Mouse (Mus musculus): ENCODE results near the gene Fbxl15.

Gene Fbxl15

DNA sequence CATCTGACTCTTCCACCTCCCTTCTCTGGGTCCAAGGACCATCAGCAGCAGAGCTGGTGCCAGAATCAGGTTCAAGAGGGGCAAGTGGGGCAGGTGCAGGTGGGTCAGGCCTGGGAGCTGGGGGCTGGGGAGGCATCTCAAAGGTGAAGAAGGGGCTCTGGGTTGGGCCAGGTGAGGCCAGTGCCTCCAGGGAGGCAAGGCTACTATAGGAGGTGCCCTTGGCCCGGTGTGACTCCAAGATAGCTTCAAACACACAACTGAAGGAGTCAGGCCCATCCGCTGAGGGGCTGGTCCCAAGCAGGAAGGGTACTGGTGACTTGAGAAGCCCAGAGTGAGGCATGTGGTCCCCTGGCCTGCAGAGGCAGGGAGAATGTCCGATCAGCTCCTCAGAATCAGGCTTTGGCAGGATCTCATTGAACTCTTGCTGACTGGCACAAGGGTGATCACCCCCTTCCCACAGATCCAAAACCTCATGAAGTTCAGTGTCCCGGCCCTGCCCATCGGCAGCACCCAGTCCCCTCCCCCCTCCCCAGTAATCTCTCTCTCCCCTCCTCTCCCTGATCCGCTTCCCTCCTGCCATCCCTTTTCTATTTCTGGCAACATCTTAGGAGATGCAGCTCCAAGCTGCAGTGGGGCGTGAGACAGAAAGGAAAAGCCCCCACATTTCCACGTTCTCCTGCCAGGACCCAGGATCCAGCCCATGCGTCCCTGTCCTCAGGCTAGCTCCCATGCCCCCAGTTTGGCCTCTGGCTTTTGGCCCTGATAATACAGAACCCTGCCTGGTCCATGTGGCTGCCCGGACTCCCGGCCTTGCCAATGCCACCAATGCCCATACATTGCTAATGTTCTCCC lies 5.6 kb upstream of the Fbxl15 start:
- DNase-seq (ENCODE audit: low read depth in 1 of 2, low spot score in 2 of 2): no peak

DNA sequence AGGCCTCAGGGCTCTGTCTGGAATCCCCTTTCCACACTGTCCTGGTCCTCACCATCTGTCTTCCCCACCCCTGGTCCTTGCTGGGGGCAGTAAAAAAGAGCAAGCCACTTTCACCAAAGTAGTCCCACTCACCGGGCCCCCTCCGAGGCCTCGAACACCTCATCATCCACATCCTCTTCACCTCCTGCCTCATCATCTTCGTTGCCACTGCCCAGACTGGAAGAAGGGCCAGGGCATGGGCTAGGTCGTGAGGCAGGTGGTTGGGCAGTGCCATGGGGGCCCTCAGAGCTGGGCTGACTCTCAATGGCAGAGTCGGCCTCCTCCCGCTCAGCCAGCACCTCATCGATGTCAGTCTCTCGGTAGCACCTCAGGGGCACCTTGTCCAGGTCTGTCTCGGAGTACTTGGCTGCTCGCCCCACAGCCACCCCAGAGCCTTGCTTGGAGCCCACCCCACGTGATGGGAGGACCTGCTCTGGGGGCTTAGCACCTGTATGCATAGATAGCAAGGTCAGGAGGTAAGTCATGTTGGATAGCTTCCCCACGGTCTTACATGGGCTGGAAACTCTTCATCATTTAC lies 4.9 kb upstream of the Fbxl15 start:
- DNase-seq (ENCODE audit: low read depth in 1 of 2, low spot score in 2 of 2): no peak

DNA sequence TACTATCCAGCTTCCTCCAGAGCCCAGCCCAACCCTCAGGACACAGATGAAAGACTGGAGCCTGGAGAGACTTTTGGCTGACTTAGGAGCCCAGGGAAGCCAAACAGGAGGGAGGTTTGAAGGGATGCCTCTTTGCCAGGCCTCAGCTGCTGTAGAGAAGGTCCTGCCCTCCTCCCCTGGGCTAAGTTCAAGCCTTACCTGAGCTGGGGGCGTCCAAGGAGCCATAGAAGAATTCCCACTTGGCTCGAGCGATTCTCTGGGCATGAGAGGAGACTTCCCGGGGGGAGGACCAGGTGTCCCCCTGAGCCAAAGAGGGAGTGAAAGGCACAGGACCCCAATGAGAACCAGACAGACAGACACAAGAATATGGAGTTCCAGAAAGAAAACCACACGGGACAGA lies 4.3 kb upstream of the Fbxl15 start:
- DNase-seq (ENCODE audit: low read depth in 1 of 2, low spot score in 2 of 2): no peak

DNA sequence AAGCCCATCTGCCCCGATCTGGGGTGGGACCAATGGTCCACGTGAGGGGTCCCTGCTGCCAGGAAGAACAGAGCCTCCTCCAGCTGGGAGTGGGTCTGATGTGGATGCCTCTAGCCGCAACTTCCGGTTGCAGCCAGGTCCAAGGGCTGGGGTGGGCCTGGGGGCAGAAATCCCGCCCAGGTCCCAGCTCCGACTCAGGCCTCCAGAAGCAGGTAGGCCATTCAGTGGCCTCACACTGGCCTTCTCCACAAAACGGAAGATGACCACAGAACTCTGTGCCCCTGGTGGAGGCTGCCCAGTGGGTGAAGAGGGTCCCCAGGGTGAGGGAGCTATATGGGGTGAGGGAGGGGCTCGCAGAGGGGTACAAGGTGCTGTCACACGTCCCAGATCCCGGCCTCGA lies 3.6 kb upstream of the Fbxl15 start:
- DNase-seq (ENCODE audit: low read depth in 1 of 2, low spot score in 2 of 2): no peak

DNA sequence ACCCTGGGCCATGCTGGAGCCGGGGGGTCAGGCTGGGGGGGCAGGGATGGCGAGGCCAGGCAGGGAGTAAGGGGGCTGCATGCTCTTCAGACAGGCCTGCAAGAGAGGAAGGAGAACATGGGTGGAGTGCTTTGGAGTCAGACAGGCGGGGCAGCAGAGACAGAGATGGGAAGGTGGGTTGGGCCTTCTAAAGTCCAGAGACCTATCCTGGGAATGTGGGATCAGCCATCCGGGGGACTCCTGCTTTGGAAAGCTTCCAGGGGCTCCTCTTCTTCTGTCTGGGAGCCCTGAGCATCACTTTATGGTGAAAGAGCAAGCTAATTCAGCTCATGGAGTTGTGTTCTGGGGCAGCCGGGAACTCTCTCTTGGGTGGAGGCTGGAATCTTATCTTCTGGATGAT lies 3.1 kb upstream of the Fbxl15 start:
- DNase-seq (ENCODE audit: low read depth in 1 of 2, low spot score in 2 of 2): no peak

DNA sequence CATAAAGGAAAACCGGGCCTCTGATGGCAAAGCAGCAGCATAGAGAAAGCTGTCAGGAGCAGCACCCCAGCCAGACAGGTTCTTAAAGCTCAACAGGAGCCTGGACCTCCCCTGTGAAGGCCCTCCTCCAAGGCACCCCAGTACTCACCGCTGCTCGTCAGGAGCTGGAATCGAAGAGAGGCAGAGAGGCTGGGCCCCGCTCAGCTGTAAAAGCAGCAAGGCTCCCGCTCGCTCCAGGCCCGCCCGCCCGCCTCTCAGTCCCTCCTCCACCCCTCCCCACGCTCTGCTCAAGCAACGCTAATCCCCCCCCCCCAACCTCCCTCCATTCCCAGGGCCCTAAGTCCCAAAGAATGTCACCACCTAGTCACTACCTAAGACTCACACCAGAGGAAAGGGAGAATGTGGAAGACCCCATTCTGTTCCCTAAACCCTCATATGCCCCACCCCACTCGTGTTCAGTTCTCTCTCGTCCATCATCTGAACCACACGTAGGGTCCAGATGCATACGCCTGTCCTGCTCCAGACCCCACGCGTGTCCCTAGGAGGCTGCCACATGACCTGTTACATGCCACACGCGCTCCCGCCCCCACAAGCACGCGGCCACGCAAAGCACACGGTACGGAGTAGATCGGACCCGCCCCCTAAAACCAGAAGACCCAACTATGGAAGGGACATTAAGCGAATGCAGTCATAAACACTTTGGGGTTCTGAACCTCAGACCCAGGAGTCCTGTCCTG lies 1.8 kb upstream of the Fbxl15 start:
- DNase-seq (ENCODE audit: low read depth in 1 of 2, low spot score in 2 of 2): no peak

DNA sequence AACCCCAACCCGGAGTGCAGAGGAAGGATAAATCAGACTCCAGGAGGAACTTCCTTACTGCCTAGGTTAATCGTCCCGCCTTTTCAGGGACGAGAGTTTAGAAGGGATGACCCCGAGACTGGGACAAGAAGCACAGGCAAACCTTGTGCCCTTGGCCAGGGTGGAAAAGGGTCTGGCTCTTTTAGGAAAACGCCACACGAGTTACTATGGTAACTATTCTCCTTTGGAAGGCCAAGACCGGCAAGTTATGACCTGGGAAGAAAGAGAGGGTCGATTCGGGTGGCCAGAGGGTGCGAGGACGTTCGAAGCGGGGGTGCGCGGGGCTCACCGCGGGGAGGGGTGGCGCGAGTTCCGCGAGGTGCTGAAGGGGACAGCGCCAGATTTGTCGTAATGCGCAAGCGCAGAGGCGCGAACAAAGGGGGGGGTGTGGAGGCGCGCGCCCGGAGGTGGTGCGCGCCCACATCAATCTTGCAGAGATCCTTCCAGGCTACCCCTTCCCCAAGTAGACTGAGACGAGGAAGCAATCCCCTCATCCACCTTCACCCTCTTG lies 1.2 kb upstream of the Fbxl15 start, which contains the start of gene Psd:
Gene Psd (minus strand): TSS at position 401 of the 550 bp plus-strand sequence.
- no peak for DNase-seq (ENCODE audit: low read depth in 1 of 2, low spot score in 2 of 2)

DNA sequence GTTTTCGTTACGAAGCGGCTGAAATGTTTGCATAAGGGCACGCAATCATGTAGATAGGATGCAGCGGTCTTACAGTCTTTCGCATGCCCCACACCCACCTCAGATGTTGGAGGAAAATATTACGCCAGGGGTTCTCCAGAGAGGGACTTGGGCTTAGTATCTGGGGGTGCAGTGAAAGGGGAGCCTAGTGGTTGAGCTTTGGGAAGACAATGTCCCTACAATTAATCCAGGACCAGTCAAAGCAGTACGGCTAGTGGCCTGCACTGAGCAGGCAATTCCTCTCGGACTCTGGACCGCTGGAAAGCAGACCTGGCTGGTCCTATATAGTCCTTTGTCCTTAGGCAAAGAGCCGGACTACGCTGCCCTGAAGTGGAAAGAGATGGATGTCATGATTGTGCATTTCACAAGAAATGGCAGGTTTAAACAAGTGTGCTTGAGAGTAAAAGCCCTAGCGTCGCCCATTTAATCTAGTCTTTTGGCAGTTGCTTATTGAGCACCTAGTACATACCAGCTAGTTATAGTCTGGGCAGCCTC lies 386 bp upstream of the Fbxl15 start:
- no peak for DNase-seq (ENCODE audit: low read depth in 1 of 2, low spot score in 2 of 2)

DNA sequence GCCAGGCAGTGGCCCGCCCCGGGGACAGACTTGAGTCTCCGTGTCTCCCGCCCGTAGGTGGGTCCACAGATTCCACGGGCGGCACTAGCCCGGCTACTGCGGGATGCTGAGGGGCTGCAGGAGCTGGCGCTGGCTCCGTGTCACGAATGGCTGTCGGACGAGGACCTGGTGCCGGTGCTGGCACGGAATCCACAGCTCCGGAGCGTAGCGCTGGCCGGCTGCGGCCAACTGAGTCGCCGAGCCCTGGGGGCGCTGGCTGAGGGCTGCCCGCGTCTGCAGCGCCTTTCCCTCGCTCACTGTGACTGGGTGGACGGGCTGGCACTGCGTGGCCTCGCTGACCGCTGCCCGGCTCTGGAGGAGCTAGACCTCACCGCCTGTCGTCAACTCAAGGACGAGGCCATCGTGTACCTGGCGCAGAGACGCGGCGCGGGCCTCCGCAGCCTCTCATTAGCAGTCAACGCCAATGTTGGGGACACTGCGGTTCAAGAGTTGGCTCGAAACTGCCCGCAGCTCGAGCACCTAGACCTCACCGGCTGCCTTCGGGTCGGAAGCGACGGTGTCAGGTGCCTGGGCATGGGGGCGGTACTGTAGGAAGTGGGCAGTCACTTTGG lies 1.2 kb downstream of the Fbxl15 start:
- DNase-seq (ENCODE audit: low read depth in 1 of 2, low spot score in 2 of 2): no peak

DNA sequence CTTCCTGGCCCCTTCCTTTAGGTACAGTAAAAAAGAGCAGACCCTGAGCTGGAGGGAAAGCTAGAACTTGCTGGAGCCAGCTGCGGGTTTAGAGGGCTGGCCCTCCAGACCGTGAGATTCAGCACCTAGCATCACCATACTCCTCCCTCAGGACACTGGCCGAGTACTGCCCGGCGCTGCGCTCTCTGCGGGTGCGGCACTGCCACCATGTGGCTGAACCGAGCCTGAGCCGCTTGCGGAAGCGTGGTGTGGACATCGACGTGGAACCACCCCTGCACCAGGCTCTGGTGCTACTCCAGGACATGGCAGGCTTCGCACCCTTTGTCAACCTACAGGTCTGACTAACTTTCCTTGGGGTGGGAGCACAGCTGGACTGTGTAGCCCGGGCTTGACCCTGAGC lies 2.0 kb downstream of the Fbxl15 start:
- peak; percentile 70 to 80 for DNase-seq (ENCODE audit: low read depth in 1 of 2, low spot score in 2 of 2)

DNA sequence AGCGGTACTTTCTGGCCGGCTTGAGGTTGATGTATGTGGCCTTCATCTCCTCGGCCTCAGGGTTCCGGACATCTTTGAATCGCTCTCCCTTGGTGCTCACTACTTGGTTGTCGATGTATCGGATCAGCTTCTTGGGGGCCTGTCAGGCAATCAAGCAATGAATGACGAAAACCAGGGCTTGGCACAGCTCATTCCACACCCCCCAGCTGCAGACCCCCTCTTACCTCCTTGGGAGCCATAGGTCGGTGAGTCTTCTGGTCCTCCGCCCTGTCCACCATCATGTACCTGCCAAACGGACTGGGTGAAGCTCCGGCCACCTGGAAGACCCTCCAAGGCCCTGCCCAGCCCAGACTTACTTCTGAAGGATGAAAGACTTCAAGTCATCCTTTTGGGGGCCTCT lies 2.7 kb downstream of the Fbxl15 start:
- DNase-seq (ENCODE audit: low read depth in 1 of 2, low spot score in 2 of 2): no peak

DNA sequence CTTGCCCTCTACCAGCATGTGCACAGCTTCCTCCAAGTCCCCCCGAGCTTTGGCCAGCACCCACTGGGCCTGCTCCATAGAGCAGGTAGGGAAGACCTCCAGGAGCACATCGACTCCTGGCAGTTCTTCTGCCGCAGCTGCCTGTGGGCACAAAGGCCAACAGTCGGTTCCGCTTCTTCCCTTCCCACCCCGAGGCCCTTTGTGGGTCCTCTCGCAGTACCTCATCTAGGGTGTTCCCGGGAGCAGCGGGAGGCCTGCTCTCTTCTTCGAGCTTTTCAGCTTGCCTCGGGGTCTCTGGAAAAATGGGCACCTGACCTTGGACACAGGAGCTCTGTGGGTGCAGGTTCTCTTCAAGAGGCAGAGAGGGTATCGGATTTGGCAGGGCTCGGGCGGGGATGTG lies 3.3 kb downstream of the Fbxl15 start:
- no peak for DNase-seq (ENCODE audit: low read depth in 1 of 2, low spot score in 2 of 2)

DNA sequence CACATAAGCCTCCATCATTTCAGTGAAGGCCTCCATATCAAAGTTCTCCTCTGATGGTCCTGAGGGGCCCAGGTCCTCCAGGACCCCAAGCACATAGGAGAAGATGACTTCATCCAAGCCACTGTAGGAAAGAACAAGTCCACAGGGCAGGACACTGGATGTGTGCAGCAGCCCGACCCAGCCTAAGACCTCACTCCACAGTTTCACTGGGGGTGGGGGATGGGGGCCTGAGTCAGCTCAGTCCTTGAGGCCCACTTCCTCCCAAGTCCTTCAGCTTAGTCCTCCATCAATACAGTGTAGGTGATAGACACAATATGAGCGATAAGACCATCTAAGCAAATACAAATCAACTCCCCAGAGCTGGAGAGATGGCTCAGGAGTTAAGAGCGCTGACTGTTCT lies 4.0 kb downstream of the Fbxl15 start:
- DNase-seq (ENCODE audit: low read depth in 1 of 2, low spot score in 2 of 2): no peak

DNA sequence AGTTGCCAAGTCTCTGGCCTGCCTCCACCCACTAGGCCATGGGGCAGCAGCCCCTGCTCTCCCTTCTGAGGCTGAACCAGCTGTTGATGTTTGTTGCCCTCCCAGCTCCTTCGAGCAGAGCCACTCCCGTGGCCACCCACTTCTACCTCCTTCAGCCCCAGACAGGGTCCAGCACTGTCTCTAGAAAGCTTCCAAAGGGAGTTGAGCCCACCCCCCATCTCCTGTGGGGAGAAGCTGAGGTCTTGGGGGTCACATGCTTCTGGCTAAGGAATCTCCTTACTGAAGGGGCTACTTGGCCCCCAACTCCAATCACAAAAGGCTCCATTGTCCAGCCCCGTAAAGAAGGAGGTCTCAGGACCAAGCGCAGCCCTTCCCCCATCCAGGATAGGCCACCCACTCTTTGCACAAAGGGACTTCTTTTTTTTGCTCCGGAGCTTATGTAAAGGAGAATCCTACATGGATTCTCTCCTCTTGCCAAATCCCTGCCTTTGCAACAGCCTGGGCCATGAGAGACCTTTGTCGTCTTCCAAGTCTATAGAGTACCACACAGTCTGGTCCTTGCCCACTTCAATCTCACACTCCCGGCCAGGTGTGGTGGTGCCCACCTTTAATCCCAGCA lies 4.8 kb downstream of the Fbxl15 start:
- DNase-seq (ENCODE audit: low read depth in 1 of 2, low spot score in 2 of 2): no peak

DNA sequence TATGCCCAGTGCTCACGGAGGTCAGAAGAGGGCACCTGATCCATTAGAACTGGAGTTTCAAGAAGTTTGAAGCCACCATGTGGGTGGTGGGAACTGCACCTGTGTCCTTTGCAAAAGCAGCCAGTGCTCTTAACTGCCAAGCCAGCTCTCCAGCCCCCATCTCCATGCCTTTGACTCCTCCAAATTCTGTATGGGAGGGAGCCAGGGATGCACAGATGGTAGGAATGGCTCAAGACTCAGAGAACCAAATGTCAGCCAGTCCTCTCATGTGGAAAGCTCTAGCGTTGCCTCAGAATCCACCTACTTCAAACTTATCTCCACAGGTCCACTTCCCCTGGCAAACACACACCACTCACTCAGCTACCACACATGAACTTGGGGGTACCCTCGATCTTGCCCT lies 5.9 kb downstream of the Fbxl15 start:
- DNase-seq (ENCODE audit: low read depth in 1 of 2, low spot score in 2 of 2): no peak

DNA sequence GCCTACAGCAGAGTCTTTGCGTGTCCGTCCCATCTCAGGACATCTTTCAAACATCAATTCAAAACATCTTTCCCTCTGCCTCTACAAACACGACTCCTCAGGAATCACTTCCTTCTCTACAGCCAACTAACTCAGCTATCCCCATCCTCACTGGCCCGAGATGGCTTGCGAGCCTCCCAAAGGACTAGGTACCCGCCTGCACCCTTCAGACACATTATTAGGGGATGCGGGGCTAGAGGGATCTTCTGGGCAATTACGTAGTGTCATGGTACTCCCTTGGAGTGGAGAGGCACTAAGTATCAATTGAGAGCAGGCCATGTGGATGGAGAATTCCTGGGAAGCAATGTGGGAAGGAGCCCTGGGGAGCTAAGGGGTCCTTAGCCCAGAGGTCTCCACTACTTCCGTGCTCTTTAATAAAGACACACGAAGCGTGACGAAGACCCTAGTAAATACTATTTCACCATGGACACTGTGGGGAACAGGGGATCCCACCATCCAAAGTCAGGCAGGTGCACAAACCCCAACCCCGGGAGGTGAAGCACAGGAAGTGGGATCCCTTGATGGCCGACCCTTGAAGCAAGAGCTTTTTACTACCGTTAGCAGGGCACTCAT lies 9.8 kb downstream of the Fbxl15 start:
- DNase-seq (ENCODE audit: low read depth in 1 of 2, low spot score in 2 of 2): no peak

DNA sequence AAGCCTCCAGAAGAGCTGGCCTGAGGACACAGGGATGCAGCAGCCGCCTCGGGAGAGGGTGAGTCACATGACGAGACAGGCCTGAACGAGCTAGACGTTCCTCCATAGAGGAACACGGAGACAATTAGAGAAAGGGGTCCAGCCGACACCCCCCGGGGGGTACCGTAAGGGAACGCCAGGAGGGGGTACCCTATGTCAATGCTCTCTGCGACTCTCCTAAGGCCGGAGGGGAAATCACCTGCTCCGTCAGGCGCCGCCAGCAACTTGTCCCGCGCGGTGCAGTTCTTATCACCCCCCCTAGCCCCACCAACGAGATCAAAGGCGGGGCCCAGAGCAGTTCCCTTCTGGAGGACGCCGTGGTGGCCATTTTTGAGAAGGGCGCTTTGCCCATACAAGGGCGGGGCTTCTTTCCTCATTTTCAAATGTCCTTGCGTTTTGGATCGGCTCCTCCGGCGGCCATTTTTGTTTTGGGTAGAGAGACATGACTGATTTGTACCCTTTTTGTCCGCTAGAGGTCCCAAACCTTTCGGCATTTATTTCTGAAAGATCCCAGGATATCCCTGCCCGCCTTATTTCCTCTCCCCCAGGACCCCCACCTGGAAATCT lies 10.4 kb downstream of the Fbxl15 start, which contains the start of gene Cuedc2:
Gene Cuedc2 (minus strand): TSS at position 372 of the 606 bp plus-strand sequence.
- DNase-seq (ENCODE audit: low read depth in 1 of 2, low spot score in 2 of 2): peak; percentile 83 to 94

DNA sequence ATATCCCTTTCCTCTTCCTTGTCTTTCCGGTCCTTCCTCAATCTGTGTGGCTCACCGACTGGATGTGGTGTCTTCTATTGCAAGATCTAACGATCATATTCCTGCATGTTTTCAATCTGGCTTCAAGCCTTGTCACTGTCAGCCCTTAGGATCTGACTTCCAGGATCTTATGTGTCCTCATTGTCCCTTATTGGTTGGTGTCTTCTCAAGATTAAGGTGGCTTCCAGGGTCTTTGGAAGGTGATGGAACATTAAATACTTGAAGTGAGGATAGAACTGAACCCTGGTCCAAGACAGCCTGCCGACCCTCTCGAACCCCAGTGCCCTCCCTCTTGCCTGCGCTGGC lies 10.9 kb downstream of the Fbxl15 start:
- DNase-seq (ENCODE audit: low read depth in 1 of 2, low spot score in 2 of 2): no peak

DNA sequence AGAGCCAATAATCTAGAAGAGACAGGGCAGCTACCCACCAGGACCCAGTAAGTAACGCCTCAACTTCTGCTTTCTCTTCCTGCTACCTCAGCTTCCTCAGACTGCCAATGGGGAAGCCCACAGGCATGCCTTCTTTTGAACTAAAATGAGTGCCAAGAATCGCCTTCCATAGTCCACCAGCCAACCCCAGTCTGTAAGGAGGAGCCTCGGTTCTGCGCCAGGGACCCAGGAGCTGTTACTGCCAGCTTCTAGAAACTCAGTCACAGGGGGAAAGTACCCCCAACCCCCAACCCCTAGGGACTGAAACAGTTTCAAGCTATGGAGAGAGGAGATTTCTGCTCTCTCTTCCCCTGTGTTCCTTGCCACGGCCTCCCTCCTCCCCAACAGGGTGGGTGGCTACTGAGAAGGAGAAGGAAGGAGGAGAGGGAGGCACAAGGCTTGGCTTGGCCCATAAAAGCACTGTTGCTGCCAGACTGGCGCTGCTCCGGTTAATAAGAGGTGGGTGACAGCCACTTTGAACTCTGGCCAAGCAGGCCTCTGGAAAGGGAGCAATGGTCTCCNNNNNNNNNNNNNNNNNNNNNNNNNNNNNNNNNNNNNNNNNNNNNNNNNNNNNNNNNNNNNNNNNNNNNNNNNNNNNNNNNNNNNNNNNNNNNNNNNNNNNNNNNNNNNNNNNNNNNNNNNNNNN lies 11.4 kb downstream of the Fbxl15 start:
- peak in 1 of 2 experiments; percentile 57 for DNase-seq (ENCODE audit: low read depth in 1 of 2, low spot score in 2 of 2)
